1 mouse cellular context compared by ENCODE assay signal in the genomic region with DNA sequence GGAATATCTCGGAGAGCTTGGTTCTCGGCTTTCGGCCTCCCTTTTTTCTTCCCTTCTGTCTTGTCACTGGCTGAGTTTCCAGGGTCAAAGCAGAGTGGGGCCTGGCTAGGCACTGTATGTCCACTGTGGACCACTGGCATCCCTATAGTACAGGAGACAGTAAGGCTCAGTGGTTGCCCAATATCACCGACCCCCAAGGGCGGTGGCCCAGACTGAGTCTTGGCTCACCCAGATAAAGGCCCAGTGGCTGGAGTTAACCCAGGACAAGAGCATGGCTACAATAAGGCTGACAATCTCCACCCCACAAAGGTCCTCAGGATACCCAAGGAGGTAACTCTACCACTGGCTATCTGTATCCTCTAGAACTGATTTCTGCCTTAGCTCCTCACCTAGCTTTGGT.
TF ChIP-seq lines count a peak whose summit lies in the region.

No protein-coding gene starts in this region.

TF ChIP-seq in CH12.LX, 34 proteins besides CTCF, POLR2A, EP300 and RAD21:
- TF ChIP-seq PAX5 (IDR thresholded peaks at IDR 0.05; ENCODE audit: low read length), result no peak
- no peak for TF ChIP-seq UBTF (IDR thresholded peaks at IDR 0.05; ENCODE audit: low read depth, low read length)
- TF ChIP-seq USF1 (IDR thresholded peaks at IDR 0.05; ENCODE audit: low read depth, low read length), result no peak
- TF ChIP-seq IRF4 (IDR thresholded peaks at IDR 0.05; ENCODE audit: low read depth, low read length), result no peak
- TF ChIP-seq CHD2 (IDR thresholded peaks at IDR 0.05; ENCODE audit: low read length), result no peak
- TF ChIP-seq MAX (IDR thresholded peaks at IDR 0.05; ENCODE audit: low read length), result no peak
- TF ChIP-seq SMC3 (IDR thresholded peaks at IDR 0.05; ENCODE audit: low read depth, low read length), result no peak
- no peak for TF ChIP-seq MAZ (IDR thresholded peaks at IDR 0.05; ENCODE audit: low read depth, low read length)
